Mouse (Mus musculus) monocyte, adult 5-6 weeks (primary cell): ENCODE data around the gene Adgrl3. TPM values are rescaled to one million over a fixed set of nuclear protein-coding genes. Genes with fewer than 3 reads are reported as not detected.
A peak's percentile ranks its signal among the peaks of the same experiment; 100 is the strongest.

Experiments used
- ATAC-seq: fragments of 153-309, 156-312 bp; replicated peaks from 2 replicates; pipeline ENCODE4 v1.8.0; 2017; ENCODE audit warnings: mild to moderate bottlenecking; ENCODE audit not compliant: low TSS enrichment, insufficient number of reproducible peaks, severe bottlenecking, poor library complexity, low FRiP score
- total RNA-seq: library from RNA; stranded (forward); fragments of 200-1000, 200-491, 200-594 nt; gene quantifications from 3 replicates; pipeline ENCODE4 v1.2.3, GENCODE M21; 2017

Adgrl3 gene
- total RNA-seq: 2.9 to 7.0 TPM (median 3.7 TPM) in 3 replicates

DNA sequence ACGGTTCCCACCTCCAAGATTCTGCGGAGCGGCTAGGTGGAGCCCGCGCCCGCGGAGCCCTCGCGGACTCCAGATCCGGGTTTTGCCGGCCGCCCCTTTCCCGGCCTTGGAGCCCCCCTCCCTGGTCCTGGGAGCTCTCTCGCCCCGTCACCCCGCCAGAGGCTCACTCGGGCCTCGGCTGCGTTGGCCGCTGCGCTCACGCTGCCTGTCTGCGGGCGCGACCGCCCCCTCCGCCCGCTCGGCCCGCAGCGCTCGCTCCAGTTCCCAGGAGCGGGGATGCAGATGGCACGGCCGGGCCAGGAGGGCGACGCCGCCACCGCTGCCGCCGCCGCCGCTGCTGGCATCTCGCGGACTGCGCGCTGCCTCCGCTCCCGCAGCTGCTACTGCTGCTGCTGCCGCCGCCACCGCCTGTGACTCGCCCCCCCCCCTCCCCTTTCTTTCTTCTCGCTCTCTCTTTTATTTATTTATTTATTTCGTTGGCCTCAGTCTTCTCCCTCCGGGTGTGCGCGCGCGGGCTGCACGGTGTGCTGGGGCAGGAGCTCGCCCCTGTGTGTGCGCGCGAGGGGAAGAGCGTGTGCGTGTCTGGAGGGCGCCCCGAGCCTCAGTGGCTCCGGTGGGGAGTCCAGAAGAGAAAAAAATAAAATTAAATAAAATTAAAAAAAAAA lies at the start of gene Adgrl3:
Gene Adgrl3 (plus strand): TSS at position 549 of the 665 bp plus-strand sequence.
- ATAC-seq: no peak

DNA sequence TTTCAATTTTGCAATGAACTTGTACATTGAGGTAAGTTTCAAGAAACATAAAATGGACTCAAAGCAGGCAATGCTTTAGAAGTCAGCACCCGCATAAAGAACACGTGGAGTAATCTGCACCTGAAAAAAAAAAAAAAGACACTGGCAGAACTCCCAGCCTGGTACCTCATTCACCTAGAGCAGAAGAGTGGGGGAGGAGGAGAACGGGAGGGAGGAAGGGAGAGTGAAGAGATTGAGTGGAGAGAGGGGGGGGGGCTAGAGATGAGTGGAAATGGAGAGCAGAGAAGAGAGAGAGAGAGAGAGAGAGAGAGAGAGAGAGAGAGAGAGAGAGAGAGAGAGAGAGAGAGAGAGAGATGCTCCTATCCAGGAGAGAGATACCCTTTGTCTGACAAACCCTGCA lies 772 bp upstream of the Adgrl3 start:
- ATAC-seq: no peak

DNA sequence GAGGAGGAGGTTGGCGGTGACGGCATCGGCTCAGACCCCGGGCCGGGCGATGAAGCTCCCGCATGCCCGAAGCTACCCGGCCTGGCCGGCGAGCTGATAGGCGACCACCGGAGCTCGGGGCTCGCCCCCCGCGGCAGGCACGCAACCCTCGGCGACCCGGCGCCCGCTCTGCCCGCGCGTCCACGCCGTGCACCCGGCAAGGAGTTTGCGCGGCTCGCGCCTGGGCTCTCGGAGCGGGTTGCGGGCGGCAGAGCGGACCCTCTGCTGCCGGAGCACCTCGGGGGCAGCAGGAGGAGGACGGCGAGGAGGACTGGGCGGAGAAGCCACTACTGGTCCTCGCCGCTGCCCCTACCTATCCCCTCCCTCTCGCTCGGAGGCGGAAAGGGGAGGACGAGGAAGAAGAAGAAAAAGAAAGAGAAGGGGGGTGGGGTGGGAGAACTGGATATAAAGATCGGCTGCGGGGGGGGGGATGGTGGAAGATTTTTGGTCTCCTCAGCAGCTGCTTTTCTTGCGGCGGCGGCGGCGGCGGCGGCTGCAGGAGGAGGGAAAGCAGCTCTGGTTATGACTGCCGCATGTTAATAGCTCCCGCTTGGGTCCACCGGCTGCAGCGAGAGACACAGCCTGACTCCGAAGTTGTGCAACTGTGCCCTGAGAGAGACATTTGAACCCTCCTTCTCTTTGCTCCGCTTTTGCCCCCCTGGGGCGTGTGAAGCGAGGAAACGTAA lies 505 bp downstream of the Adgrl3 start:
- no peak for ATAC-seq

DNA sequence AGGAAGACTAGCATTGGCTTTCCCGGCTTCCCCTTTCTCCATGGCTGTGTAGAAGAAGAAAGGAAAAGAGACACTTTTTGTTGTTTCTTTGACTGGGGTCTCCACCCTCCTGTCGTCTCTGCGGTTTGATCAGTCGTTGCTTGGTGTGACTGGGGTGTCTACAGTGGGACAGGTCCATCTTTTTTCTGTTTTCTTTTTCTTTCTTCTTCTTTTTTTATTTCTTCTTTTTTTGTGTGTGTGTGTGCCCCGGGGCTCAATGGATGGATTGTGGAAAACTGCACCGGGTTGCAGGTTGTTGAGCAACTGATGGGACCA lies 1.0 kb downstream of the Adgrl3 start:
- ATAC-seq: no peak

DNA sequence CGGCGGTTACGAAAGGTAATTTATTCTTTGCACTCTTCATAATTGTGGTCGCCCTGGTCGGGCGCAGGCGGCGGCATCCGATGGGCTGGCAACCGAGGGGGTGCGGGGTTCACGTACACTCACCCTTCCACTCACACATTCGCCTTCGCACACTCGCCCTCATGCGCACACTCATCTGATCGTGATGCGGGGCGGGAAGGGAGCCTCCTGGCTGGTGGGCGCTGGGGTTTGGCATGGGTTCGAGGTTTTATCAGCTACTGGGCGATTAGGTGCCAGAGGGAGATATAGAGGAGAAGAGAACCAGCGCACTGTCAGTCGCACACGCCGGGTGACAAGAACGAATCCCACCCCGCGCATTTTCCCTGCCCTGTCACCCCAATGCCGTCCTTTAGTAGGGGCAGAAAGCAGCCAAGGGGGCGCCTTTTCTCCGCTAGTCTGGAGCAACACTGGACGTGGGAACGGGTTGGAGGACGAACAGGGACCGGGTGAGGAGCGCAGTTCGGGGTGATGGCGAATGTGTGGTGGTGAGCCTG lies 1.5 kb downstream of the Adgrl3 start:
- no peak for ATAC-seq

DNA sequence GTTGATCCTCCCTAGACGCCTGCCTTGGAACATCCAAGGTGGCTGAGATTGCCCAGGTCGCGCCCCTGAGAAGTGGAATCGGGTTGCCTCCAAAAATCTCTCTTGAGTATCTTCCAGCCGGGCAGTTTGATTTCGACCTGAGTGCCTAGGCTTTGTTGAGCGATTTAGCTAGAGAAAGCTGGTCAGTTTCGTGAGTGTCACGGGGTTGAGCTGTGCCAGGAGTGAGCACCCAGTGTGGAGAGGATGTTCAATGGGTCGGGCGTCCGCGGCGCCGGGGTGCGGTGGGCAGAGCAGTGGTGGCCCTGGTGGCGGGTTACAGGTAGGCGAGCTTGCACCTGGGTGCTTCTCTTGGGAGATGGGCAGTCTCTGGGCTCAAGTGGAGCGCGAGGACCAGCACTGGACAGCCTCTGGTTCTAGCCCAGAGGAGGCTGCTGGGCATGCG lies 1.9 kb downstream of the Adgrl3 start:
- no peak; the same call in 1 of the 2 replicates for ATAC-seq

DNA sequence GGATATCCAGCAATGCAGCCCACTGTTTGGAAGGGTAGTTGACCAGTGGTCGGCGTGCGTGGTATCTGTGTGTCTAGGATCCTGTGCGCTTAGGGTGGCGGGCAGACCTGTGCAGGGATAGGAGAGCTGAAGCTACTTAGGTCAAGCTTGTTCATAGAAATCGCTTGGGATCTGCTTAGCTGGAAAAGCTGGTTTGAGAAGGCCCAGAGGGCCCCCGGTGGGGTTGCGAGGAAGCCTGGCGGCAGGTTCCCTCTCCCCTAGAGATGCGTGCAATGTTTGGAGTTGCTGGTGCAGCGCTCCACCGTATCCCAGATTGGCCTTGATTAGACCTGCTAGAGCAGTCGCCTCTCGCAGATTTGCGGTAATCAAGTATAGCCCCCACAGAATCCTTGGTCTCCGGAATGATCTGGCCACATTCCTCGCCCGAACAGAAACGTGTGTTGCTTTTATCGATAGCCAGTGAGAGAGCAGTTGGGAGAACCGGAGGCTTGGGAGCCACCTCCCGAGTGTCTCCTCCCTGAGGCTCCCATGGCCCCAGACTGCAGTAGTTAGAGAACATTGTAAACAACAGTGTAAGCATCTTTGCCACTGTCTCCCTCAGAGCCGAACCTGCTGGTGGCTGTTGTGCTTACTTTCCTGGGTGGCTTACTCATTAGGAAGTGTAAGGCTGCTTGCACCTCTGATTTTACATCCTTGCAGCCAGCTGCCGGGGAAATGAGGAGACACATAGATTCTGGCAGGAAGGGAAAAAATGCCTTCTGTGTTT lies 2.6 kb downstream of the Adgrl3 start:
- ATAC-seq: peak; percentile 14; the same call in 1 of the 2 replicates

DNA sequence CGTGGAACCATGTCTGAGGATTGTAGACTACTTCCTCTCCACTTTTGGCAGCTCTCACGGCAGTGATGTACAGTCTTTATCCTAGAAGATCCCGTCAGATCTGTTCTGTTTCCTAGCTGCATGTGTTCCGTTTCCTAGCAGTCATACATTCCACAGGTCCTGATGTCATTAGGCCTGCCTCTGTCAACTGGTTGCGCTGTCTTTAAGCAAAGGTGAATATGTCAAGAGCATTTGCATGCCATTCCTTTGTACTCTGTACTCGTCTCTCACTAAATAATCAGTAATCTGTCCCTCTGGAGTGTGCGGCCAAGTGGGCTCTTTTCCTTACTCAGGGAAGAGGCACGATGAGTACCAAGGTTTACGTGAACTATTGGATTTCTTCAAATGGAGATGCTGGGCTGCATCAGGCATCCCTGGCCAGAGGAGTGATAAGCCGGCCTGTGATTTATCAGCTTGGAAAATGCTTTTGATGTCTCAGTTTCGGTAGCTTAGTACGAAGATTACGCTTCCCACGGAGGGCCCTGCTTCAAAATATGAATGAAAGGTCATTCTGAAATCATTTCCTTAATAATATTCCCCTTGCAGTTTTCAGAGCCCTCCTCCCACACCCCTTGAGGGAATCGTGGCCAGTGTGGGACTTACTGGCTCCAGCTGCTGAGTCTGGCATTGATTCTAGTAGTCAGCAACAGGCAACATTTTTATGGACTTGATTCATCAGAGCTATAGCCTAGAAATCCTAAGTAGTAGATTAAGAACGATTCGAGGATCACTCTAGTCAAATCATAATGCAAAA lies 4.2 kb downstream of the Adgrl3 start:
- no peak for ATAC-seq

DNA sequence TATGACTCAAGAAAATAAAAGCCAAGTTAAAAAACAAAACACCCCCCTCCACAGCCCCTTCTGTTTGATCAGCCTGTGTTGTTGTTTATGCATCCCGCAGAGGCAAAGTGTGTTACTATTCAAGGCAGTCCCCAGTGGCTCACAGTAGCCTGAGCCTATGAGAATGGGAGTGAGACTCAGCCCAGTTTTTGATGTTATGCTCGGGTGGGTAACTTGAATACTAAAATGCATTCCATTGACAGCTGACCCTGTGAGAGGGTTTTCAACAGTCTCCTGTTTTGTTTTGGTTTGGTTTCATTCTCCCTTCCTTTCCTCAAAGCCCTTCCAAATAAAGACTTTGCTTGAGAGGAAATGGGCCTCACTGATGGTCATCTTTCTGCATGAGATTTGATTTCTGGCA lies 8.9 kb downstream of the Adgrl3 start:
- no peak for ATAC-seq

DNA sequence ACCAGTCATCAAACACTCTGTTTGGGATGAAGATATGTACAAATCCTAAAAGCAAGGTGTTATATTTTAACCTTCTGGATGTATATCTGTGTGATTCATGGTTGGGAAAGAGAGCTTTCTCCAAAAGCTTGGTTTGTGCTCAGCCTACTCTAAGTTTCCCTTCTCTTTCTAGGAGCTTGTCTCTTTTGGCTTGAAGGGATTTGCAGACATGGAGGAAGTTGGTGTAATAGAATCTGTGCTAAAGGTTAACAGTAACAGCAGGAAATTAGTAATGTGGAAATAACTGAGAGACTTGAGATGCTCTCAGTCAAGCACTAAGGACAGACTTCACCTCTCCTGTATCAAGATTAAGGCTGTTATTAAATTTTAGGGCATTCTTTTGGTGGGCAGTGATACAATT lies 17.2 kb downstream of the Adgrl3 start:
- peak; percentile 61; the same call in 1 of the 2 replicates for ATAC-seq

DNA sequence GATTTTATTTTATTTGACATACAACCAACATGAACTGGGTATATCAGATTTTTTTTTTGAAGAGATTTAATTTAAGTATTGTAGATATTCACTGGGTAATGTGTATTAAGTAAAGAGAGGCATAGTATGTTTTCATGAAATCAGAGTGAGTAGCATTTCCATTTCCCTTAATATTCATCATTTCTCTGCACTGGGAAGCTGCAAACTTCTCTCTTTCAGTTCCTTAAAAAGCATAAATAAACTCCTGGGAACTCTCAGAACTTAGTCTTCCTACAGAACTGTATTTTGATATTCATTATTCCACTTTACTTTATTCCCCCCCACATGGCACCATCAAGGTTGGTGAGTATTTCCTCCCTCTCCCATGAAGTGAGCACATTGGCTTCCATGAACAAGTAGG lies 23.9 kb downstream of the Adgrl3 start:
- ATAC-seq: no peak

DNA sequence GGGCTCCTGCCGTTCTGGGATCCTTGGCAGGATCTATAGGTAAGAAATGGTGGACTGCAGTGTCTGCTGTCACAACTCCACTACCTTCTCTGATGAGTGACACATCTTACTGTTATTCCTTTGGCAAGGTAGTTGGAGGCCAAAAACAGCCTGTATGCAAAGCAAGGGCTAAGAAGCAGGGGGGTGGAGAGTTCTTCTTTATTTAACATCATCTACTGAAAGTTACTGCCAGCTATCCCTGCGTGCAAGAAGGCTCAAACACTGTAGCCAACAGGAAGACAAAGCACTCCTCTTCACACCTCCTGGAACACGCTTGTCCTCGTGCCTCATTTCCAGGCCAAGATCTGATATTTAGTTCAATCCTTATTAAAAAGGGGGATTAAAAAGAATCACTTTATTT lies 26.2 kb downstream of the Adgrl3 start:
- ATAC-seq: no peak

DNA sequence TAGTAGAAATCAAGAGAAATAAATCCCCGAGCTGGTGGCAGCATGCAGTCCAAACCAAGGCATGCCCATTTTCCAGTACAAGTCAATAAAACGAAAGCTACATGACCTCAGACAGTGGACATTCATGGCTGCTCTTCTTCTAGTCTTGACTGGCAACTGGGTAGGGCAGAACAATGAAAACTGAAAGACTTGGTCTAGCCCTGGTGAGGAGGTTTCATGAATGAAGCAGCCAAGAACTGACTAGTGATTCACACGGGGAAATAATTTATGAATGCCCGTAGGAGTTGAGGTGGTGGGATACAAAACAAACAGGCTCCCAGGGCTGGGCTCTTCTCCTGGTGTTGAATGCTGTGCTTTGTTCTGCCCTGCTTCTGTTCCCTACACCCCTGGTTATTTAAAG lies 34.7 kb downstream of the Adgrl3 start:
- no peak for ATAC-seq

DNA sequence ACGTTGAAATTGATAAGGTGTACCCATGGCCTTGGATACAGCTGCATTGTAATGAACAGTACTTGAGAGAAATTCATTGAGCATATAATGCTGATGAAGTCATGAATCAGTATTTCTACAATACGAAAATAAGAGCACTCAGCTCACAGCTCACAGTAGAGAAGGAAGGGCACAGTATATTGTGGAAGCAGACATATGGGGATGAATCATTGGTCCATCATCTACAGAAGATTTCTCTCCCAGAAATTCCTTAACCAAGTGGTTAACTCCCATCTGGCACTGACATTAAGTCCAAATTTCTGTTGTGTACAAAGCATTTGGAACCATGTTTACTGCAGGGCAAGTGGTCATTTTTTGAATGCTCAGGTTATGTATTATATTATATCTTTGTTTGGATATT lies 35.3 kb downstream of the Adgrl3 start:
- ATAC-seq: no peak

DNA sequence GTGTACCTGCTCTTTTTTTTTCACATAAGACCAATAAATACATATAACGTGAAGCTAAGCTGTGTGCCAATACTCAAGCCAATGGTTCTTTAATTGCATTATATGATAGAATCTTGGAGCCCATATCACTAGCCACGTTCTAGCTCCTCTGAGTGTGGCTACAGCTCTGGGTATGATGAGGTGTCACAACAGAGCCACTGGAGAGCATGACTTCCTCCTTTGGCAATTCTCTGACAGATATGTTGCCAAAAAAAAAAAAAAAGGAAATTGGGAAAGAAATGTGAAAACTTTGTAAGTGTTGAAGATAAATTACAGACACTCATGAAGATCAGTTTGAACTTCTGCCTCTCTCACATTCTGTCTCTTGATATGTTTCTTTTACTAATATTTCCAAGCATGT lies 38.2 kb downstream of the Adgrl3 start:
- peak; percentile 71; the same call in 1 of the 2 replicates for ATAC-seq

DNA sequence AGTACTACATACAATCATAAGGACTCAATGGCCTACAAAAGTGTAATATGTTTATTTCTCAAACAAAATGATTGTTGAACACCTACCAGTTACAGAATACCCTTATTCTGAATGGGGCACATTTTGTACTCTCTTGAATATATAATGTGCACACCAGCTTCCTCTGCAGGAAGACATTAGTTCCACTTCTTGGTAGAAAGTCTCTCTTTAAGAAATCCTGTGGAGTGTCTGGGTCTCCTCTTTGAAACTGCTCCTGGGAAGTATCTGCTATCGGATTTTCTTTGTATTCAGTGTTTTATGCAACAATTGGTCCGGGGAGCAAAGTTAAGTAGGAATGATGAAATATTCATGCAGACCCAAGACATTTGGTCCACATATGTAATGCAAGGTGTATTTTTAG lies 41.0 kb downstream of the Adgrl3 start:
- no peak for ATAC-seq

DNA sequence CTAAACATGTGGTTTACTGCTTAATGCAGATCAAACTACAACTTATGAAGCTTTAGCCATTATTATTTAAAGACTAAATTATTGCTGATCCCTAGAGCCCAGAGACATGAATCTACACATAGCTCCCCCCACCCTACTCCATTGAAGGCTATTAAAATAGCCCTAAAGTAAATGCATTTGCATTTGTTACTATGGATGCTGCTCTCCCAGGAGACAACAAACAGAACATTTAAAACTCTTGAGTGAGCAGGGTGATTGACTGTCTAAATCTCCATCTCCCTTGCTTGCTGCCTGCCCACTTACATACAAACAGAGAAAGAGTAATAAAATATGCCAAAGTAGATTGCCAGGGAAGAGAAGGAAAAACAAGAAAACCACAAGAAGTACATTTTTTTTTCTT lies 41.4 kb downstream of the Adgrl3 start:
- no peak for ATAC-seq

DNA sequence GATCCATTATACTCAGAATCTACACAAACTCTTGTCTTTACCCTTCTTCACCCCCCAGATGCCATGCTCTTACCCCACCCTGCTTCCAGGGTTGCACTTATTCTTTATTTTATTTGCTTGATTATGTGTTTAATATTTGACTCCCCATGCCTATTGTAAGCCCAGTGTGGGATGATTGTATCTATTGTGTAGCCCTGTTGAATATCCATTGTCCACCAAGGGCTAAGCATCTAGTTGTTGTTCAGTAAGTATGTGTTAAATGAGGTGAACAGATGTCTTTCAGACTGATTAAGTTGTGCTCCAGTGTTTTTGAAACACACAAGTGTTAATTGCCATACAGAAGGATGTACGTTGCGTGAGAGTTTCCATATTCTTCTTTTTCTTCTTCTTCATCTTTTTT lies 44.1 kb downstream of the Adgrl3 start:
- no peak for ATAC-seq

DNA sequence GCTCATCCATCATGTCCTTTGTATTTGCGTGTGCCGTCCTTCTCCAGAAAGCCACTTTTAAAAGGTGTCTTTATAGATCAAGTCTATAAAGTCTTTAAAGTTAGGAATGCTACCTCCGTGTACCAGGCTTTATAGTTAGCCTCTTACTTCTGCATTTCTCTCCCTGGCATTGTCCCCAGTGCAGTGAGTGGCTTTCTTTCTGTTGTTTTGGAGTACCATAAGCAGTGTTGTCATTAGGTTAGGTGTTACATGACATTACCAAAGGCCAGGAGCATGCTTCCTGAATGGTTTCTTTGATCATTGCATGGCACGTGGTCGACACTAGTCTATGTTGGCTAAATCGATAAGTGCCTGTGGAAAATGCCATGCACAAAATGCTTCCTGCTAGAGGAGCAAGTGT lies 48.2 kb downstream of the Adgrl3 start:
- ATAC-seq: no peak
